Mouse (Mus musculus) hematopoietic multipotent progenitor cell, adult 10-12 weeks (in vitro differentiated cells): ENCODE results near the gene Commd8. TPM values are rescaled to one million over a fixed set of nuclear protein-coding genes. Genes with fewer than 3 reads are reported as not detected.

Experiments
- polyA plus RNA-seq: library from polyadenylated mRNA; stranded (reverse); fragments of >175 nt; gene quantifications from 2 replicates; pipeline ENCODE4 v1.2.3, GENCODE M21; 2012; ENCODE audit warnings: low replicate concordance

Commd8 gene
- 5.4 and 8.5 TPM in 2 replicates for polyA plus RNA-seq

DNA sequence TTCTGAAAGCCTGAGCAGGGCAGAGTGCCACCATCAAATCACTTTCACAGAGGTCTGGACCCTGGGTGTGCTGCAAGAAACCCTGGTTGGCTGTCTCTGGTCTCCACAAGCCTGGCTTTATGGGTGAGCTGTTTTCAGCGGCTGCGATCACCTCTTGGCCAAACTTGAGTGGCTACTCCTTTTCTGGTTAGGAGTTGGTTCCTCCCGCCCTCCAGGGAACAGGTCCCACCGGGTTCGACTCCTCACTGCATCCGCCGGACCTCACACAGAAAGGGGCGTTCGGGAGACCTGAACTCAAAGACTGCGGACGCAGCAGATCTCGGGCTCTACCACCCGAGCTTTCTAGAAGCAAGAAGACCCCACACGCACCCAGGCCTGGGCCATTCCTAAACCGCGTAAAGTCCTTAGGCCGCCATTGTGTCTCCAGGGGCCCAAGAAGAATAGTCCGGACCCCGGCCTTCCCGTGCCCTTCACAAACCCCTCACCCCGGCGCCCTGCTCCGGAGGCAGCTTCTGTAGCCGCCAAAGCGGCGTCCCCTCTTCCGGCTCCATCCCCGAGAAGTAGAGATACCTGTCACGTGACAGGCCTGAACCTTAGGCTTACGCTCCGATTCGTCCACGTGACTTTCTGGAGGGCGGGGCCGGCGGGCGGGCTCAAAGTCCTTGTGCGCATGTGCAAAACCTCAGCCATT lies at the start of gene Commd8:
Gene Commd8 (minus strand): TSS at position 596 of the 691 bp plus-strand sequence.

